Mouse (Mus musculus): Measurements from ENCODE around the gene Usp5.
A peak's percentile ranks its signal among the peaks of the same experiment; 100 is the strongest.
"Not testable (repeated sequence)": the region's sequence is repeated elsewhere in the genome, so short reads cannot be mapped to it uniquely, and the experiment has no call there.

The Usp5 gene

GRCm38 (mm10) chr6:124811701-124812560 is 17.4 kb downstream of the Usp5 start:
- no peak for DNase-seq (ENCODE audit: extremely low read depth, insufficient read length, low spot score)

GRCm38 (mm10) chr6:124811403-124811665 is 17.9 kb downstream of the Usp5 start:
- DNase-seq (ENCODE audit: extremely low read depth, insufficient read length, low spot score), result no peak

- DNase-seq (ENCODE audit: extremely low read depth, insufficient read length, low spot score), result not testable (repeated sequence)
These were observed 18.5 kb downstream of the Usp5 start for GRCm38 (mm10) chr6:124810566-124811402.

- DNase-seq (ENCODE audit: extremely low read depth, insufficient read length, low spot score), result peak; percentile 43
These were observed 19.3 kb downstream of the Usp5 start for GRCm38 (mm10) chr6:124809775-124810538.

GRCm38 (mm10) chr6:124809052-124809774 is 20.1 kb downstream of the Usp5 start:
- peak; percentile 87 for DNase-seq (ENCODE audit: extremely low read depth, insufficient read length, low spot score)

- DNase-seq (ENCODE audit: extremely low read depth, insufficient read length, low spot score), result peak; percentile 87
These were observed 20.8 kb downstream of the Usp5 start, which contains the start of gene Spsb2 for GRCm38 (mm10) chr6:124808358-124809012. Spsb2 (plus strand) TSS chr6:124808661.

- no peak for DNase-seq (ENCODE audit: extremely low read depth, insufficient read length, low spot score)
These were observed 21.3 kb downstream of the Usp5 start for GRCm38 (mm10) chr6:124807986-124808357.

- DNase-seq (ENCODE audit: extremely low read depth, insufficient read length, low spot score), result peak; percentile 30
These were observed 21.9 kb downstream of the Usp5 start for GRCm38 (mm10) chr6:124807366-124807765.

GRCm38 (mm10) chr6:124806446-124807140 is 22.7 kb downstream of the Usp5 start:
- DNase-seq (ENCODE audit: extremely low read depth, insufficient read length, low spot score), result no peak

- DNase-seq (ENCODE audit: extremely low read depth, insufficient read length, low spot score), result peak; percentile 99
These were observed 23.7 kb downstream of the Usp5 start for GRCm38 (mm10) chr6:124805341-124806321.

GRCm38 (mm10) chr6:124804341-124804740 is 24.9 kb downstream of the Usp5 start:
- DNase-seq (ENCODE audit: extremely low read depth, insufficient read length, low spot score), result peak; percentile 53

GRCm38 (mm10) chr6:124803691-124804090 is 25.6 kb downstream of the Usp5 start:
- not testable (repeated sequence) for DNase-seq (ENCODE audit: extremely low read depth, insufficient read length, low spot score)

GRCm38 (mm10) chr6:124803061-124803460 is 26.2 kb downstream of the Usp5 start:
- DNase-seq (ENCODE audit: extremely low read depth, insufficient read length, low spot score), result no peak

- DNase-seq (ENCODE audit: extremely low read depth, insufficient read length, low spot score), result not testable (repeated sequence)
These were observed 26.9 kb downstream of the Usp5 start for GRCm38 (mm10) chr6:124802400-124802799.

- DNase-seq (ENCODE audit: extremely low read depth, insufficient read length, low spot score), result no peak
These were observed 33.1 kb downstream of the Usp5 start for GRCm38 (mm10) chr6:124796200-124796599.

GRCm38 (mm10) chr6:124795781-124796180 is 33.5 kb downstream of the Usp5 start:
- DNase-seq (ENCODE audit: extremely low read depth, insufficient read length, low spot score), result no peak

GRCm38 (mm10) chr6:124791911-124792310 is 37.4 kb downstream of the Usp5 start:
- no peak for DNase-seq (ENCODE audit: extremely low read depth, insufficient read length, low spot score)

- no peak for DNase-seq (ENCODE audit: extremely low read depth, insufficient read length, low spot score)
These were observed 39.2 kb downstream of the Usp5 start for GRCm38 (mm10) chr6:124790121-124790520.

Data from 3134 (cell line).